Mouse (Mus musculus) intestine, embryonic 14.5 days (tissue): ENCODE measurements around the gene Polh. TPM values are rescaled to one million over a fixed set of nuclear protein-coding genes. Genes with fewer than 3 reads are reported as not detected.

Experiments used
- ATAC-seq: fragments of 200-750 bp; cut with Nextera tagmentation; replicated peaks from 2 replicates; pipeline ENCODE4 v1.8.0; 2017; ENCODE audit warnings: low read depth, moderate number of reproducible peaks, moderate TSS enrichment, moderate library complexity; ENCODE audit not compliant: low FRiP score, low TSS enrichment
- DNase-seq: peaks from one replicate; pipeline ENCODE4 v3.0.0-alpha.2; 2018; ENCODE audit warnings: low spot score
- H3K27ac ChIP-seq: fragments of 300-500 bp; sonication (generic); 2 replicates; pipeline ENCODE4 v1.5.1; 2014; ENCODE audit warnings: low read depth, mild to moderate bottlenecking, control low read depth
- H3K27me3 ChIP-seq: fragments of 300-500 bp; sonication (generic); replicated peaks from 2 replicates; pipeline ENCODE4 v1.6.1; 2014; ENCODE audit warnings: low read length, control low read depth; ENCODE audit not compliant: control insufficient read depth, insufficient read depth
- H3K36me3 ChIP-seq: fragments of 300-500 bp; sonication (generic); 2 replicates; pipeline ENCODE4 v1.6.1; 2014; ENCODE audit warnings: low read length, control low read depth; ENCODE audit not compliant: control insufficient read depth, insufficient read depth
- H3K4me1 ChIP-seq: fragments of 300-500 bp; sonication (generic); replicated peaks from 2 replicates; pipeline ENCODE4 v1.6.1; 2014; ENCODE audit warnings: low read length, control low read depth, mixed read lengths; ENCODE audit not compliant: control insufficient read depth, insufficient read depth
- H3K4me2 ChIP-seq: fragments of 300-500 bp; sonication (generic); 2 replicates; pipeline ENCODE4 v1.6.1; 2014; ENCODE audit warnings: low read length
- H3K4me3 ChIP-seq: fragments of 300-500 bp; sonication (generic); 2 replicates; pipeline ENCODE4 v1.5.1; 2014; ENCODE audit warnings: low read depth, low read length, control low read depth, mixed read lengths
- H3K9ac ChIP-seq: fragments of 300-500 bp; sonication (generic); 2 replicates; pipeline ENCODE4 v1.6.1; 2014; ENCODE audit warnings: mild to moderate bottlenecking, low read length
- H3K9me3 ChIP-seq: fragments of 300-500 bp; sonication (generic); 2 replicates; pipeline ENCODE4 v1.6.1; 2016; ENCODE audit warnings: low read length, control low read depth; ENCODE audit not compliant: control insufficient read depth
- WGBS: fragments of 180-500 bp; shearing (Covaris S2); extraction: QIAGEN DNeasy Blood & Tissue Kit; methylation state at CpG from one replicate; pipeline ENCODE4 v1.1.7; 2014; 5-methylcytosine and 5-hydroxymethylcytosine counted together
- polyA plus RNA-seq: library from polyadenylated mRNA; unstranded; fragments of >200 nt; fragmentation: Nextera tagmentation; extraction: Ambion mirVana; gene quantifications from 2 replicates; pipeline ENCODE4 v1.2.1, GENCODE M21; 2014

Gene Polh
- polyA plus RNA-seq, 1 experiment from 2014 or later, result 9.7 TPM

- Histone ChIP-seq H3K4me1 (peaks cover 21% of the 10 kb centered on the region), H3K9me3 (no peaks in the 10 kb centered on the region), H3K27me3 (no peaks in the 10 kb centered on the region), H3K27ac (no peak overlapping the region), H3K36me3 (peaks cover 2% of the 10 kb centered on the region), H3K4me3 (no peak overlapping the region), H3K9ac (no peak overlapping the region), H3K4me2 (peak overlapping the region; percentile 91)
- 60% methylated on average over 2 of the region's 2 CpGs for WGBS
- ATAC-seq, result no peak
- no peak for DNase-seq
Observed at GRCm38 (mm10) chr17:46159236-46159635, 43.2 kb downstream of the Polh start.

GRCm38 (mm10) chr17:46157131-46157530, 45.3 kb downstream of the Polh start:
- no peaks in the 10 kb centered on the region for H3K9me3 ChIP-seq
- 89% methylated on average over 8 of the region's 8 CpGs for WGBS
- H3K4me3 ChIP-seq, result no peak overlapping the region
- DNase-seq (no peak), ATAC-seq (no peak)
- H3K27ac ChIP-seq, result no peak overlapping the region
- no peaks in the 10 kb centered on the region for H3K36me3 ChIP-seq
- H3K4me2 ChIP-seq, result no peak overlapping the region
- peaks cover 17% of the 10 kb centered on the region for H3K4me1 ChIP-seq
- H3K27me3 ChIP-seq, result no peaks in the 10 kb centered on the region
- H3K9ac ChIP-seq, result no peak overlapping the region

- no peak for DNase-seq
- Histone ChIP-seq H3K36me3 (no peaks in the 10 kb centered on the region; the same call in 1 of the 2 replicates), H3K27ac (no peak overlapping the region), H3K9me3 (no peaks in the 10 kb centered on the region), H3K4me1 (peaks cover 12% of the 10 kb centered on the region), H3K27me3 (no peaks in the 10 kb centered on the region), H3K4me2 (no peak overlapping the region), H3K4me3 (no peak overlapping the region), H3K9ac (no peak overlapping the region)
- ATAC-seq, result no peak
- WGBS, result 81% methylated on average over 5 of the region's 5 CpGs
Observed at GRCm38 (mm10) chr17:46156680-46157079, 45.8 kb downstream of the Polh start.

- H3K4me3 ChIP-seq, result no peak overlapping the region
- no peaks in the 10 kb centered on the region for H3K27me3 ChIP-seq
- peaks cover 7% of the 10 kb centered on the region for H3K4me1 ChIP-seq
- no peak overlapping the region for H3K9ac ChIP-seq
- no peak overlapping the region for H3K4me2 ChIP-seq
- no peak for DNase-seq
- no peak overlapping the region for H3K27ac ChIP-seq
- no peaks in the 10 kb centered on the region for H3K9me3 ChIP-seq
- no peak for ATAC-seq
- peaks cover 6% of the 10 kb centered on the region; the same call in 1 of the 2 replicates for H3K36me3 ChIP-seq
- WGBS, result 92% methylated on average over 3 of the region's 3 CpGs
Observed at GRCm38 (mm10) chr17:46154336-46154735, 48.1 kb downstream of the Polh start.

GRCm38 (mm10) chr17:46152847-46153782, 49.3 kb downstream of the Polh start, which contains the start of gene Mad2l1bp:
Mad2l1bp (minus strand) TSS chr17:46153553.
- H3K4me2 ChIP-seq, result peak within 1 kb of the TSS; percentile 94
- 5% methylated on average over 33 of the region's 33 CpGs for WGBS
- ATAC-seq, result peak; percentile 91

GRCm38 (mm10) chr17:46143578-46144423, 58.6 kb downstream of the Polh start, which contains the start of gene Rsph9:
Rsph9 (minus strand) TSS chr17:46144216.
- Histone ChIP-seq H3K27ac (0 out of 2 replicates have a peak within 1 kb of the TSS, but pooled peaks have one; percentile 12), H3K36me3 (peaks cover 25% of the 10 kb centered on the region), H3K4me1 (peaks cover 6% of the 10 kb centered on the region; the same call in 1 of the 2 replicates), H3K9ac (peak within 1 kb of the TSS; percentile 27), H3K27me3 (no peaks in the 10 kb centered on the region), H3K9me3 (no peaks in the 10 kb centered on the region), H3K4me2 (peak within 1 kb of the TSS; percentile 85), H3K4me3 (peak within 1 kb of the TSS; percentile 49)
- DNase-seq, result peak; percentile 92
- 6% methylated on average over 37 of the region's 37 CpGs for WGBS
- peak; percentile 95 for ATAC-seq

More at GRCm38 (mm10) chr17:46152847-46153782, 49.3 kb downstream of the Polh start, which contains the start of gene Mad2l1bp:
- Histone ChIP-seq H3K9ac (peak within 1 kb of the TSS; percentile 67), H3K9me3 (no peaks in the 10 kb centered on the region), H3K27ac (peak within 1 kb of the TSS; percentile 69; the same call in 1 of the 2 replicates), H3K4me3 (peak within 1 kb of the TSS; percentile 80), H3K27me3 (no peaks in the 10 kb centered on the region), H3K36me3 (peaks cover 18% of the 10 kb centered on the region), H3K4me1 (peaks cover 7% of the 10 kb centered on the region)
- peak; percentile 84 for DNase-seq

GRCm38 (mm10) chr17:46139872-46140271, 62.6 kb downstream of the Polh start:
- Histone ChIP-seq H3K9me3 (no peaks in the 10 kb centered on the region), H3K9ac (no peak overlapping the region), H3K4me2 (no peak overlapping the region), H3K4me1 (peaks cover 6% of the 10 kb centered on the region; the same call in 1 of the 2 replicates), H3K27me3 (no peaks in the 10 kb centered on the region), H3K4me3 (no peak overlapping the region), H3K36me3 (no peaks in the 10 kb centered on the region), H3K27ac (no peak overlapping the region)
- no peak for DNase-seq
- WGBS, result 83% methylated on average over 3 of the region's 3 CpGs
- no peak for ATAC-seq

- H3K36me3 ChIP-seq, result no peaks in the 10 kb centered on the region
- H3K27ac ChIP-seq, result no peak overlapping the region
- H3K27me3 ChIP-seq, result no peaks in the 10 kb centered on the region
- H3K9me3 ChIP-seq, result no peaks in the 10 kb centered on the region
- WGBS, result 76% methylated on average over 8 of the region's 8 CpGs
- H3K4me2 ChIP-seq, result no peak overlapping the region
- peaks cover 6% of the 10 kb centered on the region; the same call in 1 of the 2 replicates for H3K4me1 ChIP-seq
- DNase-seq (no peak), ATAC-seq (no peak)
- no peak overlapping the region for H3K9ac ChIP-seq
- H3K4me3 ChIP-seq, result no peak overlapping the region
Observed at GRCm38 (mm10) chr17:46138563-46139236, 63.7 kb downstream of the Polh start.
